Mouse (Mus musculus): Measurements from ENCODE around the gene Pgbd5. TPM values are rescaled to one million over a fixed set of nuclear protein-coding genes. Genes with fewer than 3 reads are reported as not detected.
"Not testable (repeated sequence)": the region's sequence is repeated elsewhere in the genome, so short reads cannot be mapped to it uniquely, and the experiment has no call there.

Gene Pgbd5
- polyA plus RNA-seq, 2 experiments from 2014 or later = not detected

- ATAC-seq = no peak
Observed at GRCm38 (mm10) chr8:124429417-124429816, 10.0 kb downstream of the Pgbd5 start.

- ATAC-seq = not testable (repeated sequence)
Observed at GRCm38 (mm10) chr8:124428721-124429120, 10.7 kb downstream of the Pgbd5 start.

GRCm38 (mm10) chr8:124421413-124421812 is 18.0 kb downstream of the Pgbd5 start:
- no peak for ATAC-seq

GRCm38 (mm10) chr8:124418927-124419326 is 20.5 kb downstream of the Pgbd5 start:
- ATAC-seq = no peak

- ATAC-seq = no peak
Observed at GRCm38 (mm10) chr8:124418185-124418584, 21.3 kb downstream of the Pgbd5 start.

- no peak for ATAC-seq
Observed at GRCm38 (mm10) chr8:124416646-124417045, 22.8 kb downstream of the Pgbd5 start.

GRCm38 (mm10) chr8:124415789-124416188 is 23.7 kb downstream of the Pgbd5 start:
- no peak for ATAC-seq

- ATAC-seq = no peak
Observed at GRCm38 (mm10) chr8:124415002-124415401, 24.5 kb downstream of the Pgbd5 start.

GRCm38 (mm10) chr8:124413244-124413965 is 26.1 kb downstream of the Pgbd5 start:
- ATAC-seq = no peak

GRCm38 (mm10) chr8:124412496-124413243 is 26.8 kb downstream of the Pgbd5 start:
- ATAC-seq = no peak

- no peak for ATAC-seq
Observed at GRCm38 (mm10) chr8:124404471-124405260, 34.8 kb downstream of the Pgbd5 start.

- no peak for ATAC-seq
Observed at GRCm38 (mm10) chr8:124403876-124404275, 35.6 kb downstream of the Pgbd5 start.

GRCm38 (mm10) chr8:124399403-124399861 is 40.0 kb downstream of the Pgbd5 start:
- ATAC-seq = no peak

- ATAC-seq = no peak
Observed at GRCm38 (mm10) chr8:124398843-124399402, 40.5 kb downstream of the Pgbd5 start.

- no peak for ATAC-seq
Observed at GRCm38 (mm10) chr8:124397321-124398065, 42.0 kb downstream of the Pgbd5 start.

- ATAC-seq = no peak
Observed at GRCm38 (mm10) chr8:124396531-124396930, 42.9 kb downstream of the Pgbd5 start.

GRCm38 (mm10) chr8:124395392-124395791 is 44.1 kb downstream of the Pgbd5 start:
- no peak for ATAC-seq

- ATAC-seq = no peak
Observed at GRCm38 (mm10) chr8:124394951-124395350, 44.5 kb downstream of the Pgbd5 start.

GRCm38 (mm10) chr8:124393927-124394326 is 45.5 kb downstream of the Pgbd5 start:
- no peak for ATAC-seq

GRCm38 (mm10) chr8:124393013-124393412 is 46.4 kb downstream of the Pgbd5 start:
- ATAC-seq = no peak

- ATAC-seq = no peak
Observed at GRCm38 (mm10) chr8:124392271-124393012, 47.0 kb downstream of the Pgbd5 start.

All from CD4-positive, CD25-positive, alpha-beta regulatory T cell, adult 4 months (primary cell).